Mouse (Mus musculus) heart, postnatal 10 days (tissue): ENCODE measurements around the gene Sorcs2. TPM values are rescaled to one million over a fixed set of nuclear protein-coding genes. Genes with fewer than 3 reads are reported as not detected.
A peak's percentile ranks its signal among the peaks of the same experiment; 100 is the strongest.

Source experiments
- DNase-seq, 2 experiments: peaks; one replicate each; pipeline ENCODE4 v3.0.0; 2021
- intact Hi-C: fragments of 180-260 bp; cut with DNase I; formaldehyde crosslinking; loops from one replicate; pipeline ENCODE4 v1.15.1; 2025
- total RNA-seq, 2 experiments: library from RNA; stranded (reverse); gene quantifications; 2 replicates each; pipeline ENCODE4 v1.2.3; 2021

Sorcs2 gene
- total RNA-seq, 2 experiments from 2014 or later: 12.2 to 12.5 TPM

- intact Hi-C loops: no loop called here
- no peak for DNase-seq
These were observed 298.3 kb downstream of the Sorcs2 start for GRCm38 (mm10) chr5:36099662-36100061.

- intact Hi-C loops: no loop called here
- no peak for DNase-seq
These were observed 301.9 kb downstream of the Sorcs2 start for GRCm38 (mm10) chr5:36096046-36096445.

- no peak for DNase-seq
- intact Hi-C loops: no loop called here
These were observed 307.9 kb downstream of the Sorcs2 start for GRCm38 (mm10) chr5:36090036-36090435.

GRCm38 (mm10) chr5:36089243-36089642 lies 308.7 kb downstream of the Sorcs2 start:
- intact Hi-C loops: no loop called here
- DNase-seq: no peak

GRCm38 (mm10) chr5:36086931-36087330 lies 311.0 kb downstream of the Sorcs2 start:
- intact Hi-C loops: no loop called here
- no peak for DNase-seq

- intact Hi-C loops: no loop called here
- peak in 1 of 2 experiments; percentile 54 for DNase-seq
These were observed 312.3 kb downstream of the Sorcs2 start for GRCm38 (mm10) chr5:36085621-36086020.

GRCm38 (mm10) chr5:36083869-36084565 lies 313.9 kb downstream of the Sorcs2 start:
- peak; percentile 46 to 59 for DNase-seq
- intact Hi-C loops: no loop called here

GRCm38 (mm10) chr5:36081021-36081420 lies 316.9 kb downstream of the Sorcs2 start:
- no peak for DNase-seq
- intact Hi-C loops: no loop called here

GRCm38 (mm10) chr5:36075172-36076074 lies 322.5 kb downstream of the Sorcs2 start:
- peak; percentile 89 to 91 for DNase-seq
- intact Hi-C loops: loop anchor here (5.0 kb wide), 1 partner anchor 57 kb away; no protein-coding TSS in a partner anchor

- peak; percentile 47 to 51 for DNase-seq
- intact Hi-C loops: no loop called here
These were observed 328.2 kb downstream of the Sorcs2 start for GRCm38 (mm10) chr5:36069503-36070360.

GRCm38 (mm10) chr5:36067651-36068181 lies 330.2 kb downstream of the Sorcs2 start:
- intact Hi-C loops: no loop called here
- DNase-seq: no peak

GRCm38 (mm10) chr5:36057804-36058322 lies 340.1 kb downstream of the Sorcs2 start:
- intact Hi-C loops: no loop called here
- DNase-seq: no peak

- DNase-seq: no peak
- intact Hi-C loops: no loop called here
These were observed 341.0 kb downstream of the Sorcs2 start for GRCm38 (mm10) chr5:36056921-36057320.

- intact Hi-C loops: no loop called here
- DNase-seq: no peak
These were observed 342.1 kb downstream of the Sorcs2 start for GRCm38 (mm10) chr5:36055876-36056275.

GRCm38 (mm10) chr5:36054498-36054897 lies 343.4 kb downstream of the Sorcs2 start:
- intact Hi-C loops: no loop called here
- no peak for DNase-seq

GRCm38 (mm10) chr5:36043154-36043553 lies 354.8 kb downstream of the Sorcs2 start:
- intact Hi-C loops: no loop called here
- DNase-seq: no peak

GRCm38 (mm10) chr5:36041756-36042155 lies 356.2 kb downstream of the Sorcs2 start:
- DNase-seq: peak in 1 of 2 experiments; percentile 25
- intact Hi-C loops: no loop called here

- no peak for DNase-seq
- intact Hi-C loops: no loop called here
These were observed 356.7 kb downstream of the Sorcs2 start for GRCm38 (mm10) chr5:36041236-36041562.

GRCm38 (mm10) chr5:36040398-36041235 lies 357.3 kb downstream of the Sorcs2 start:
- intact Hi-C loops: no loop called here
- peak; percentile 70 to 78 for DNase-seq
